Mouse (Mus musculus) heart, embryonic 11.5 days (tissue): Measurements from ENCODE around the gene Xpot. TPM values are rescaled to one million over a fixed set of nuclear protein-coding genes. Genes with fewer than 3 reads are reported as not detected.

ENCODE experiments used
- ATAC-seq: fragments of 200-750 bp; cut with Nextera tagmentation; replicated peaks from 2 replicates; pipeline ENCODE4 v1.8.0; 2017; ENCODE audit warnings: moderate library complexity; ENCODE audit not compliant: insufficient number of reproducible peaks, low FRiP score, low TSS enrichment
- H3K27ac ChIP-seq: fragments of 300-500 bp; sonication (generic); 2 replicates; pipeline ENCODE4 v1.5.1; 2014; ENCODE audit warnings: mild to moderate bottlenecking, low read depth, low read length
- H3K27me3 ChIP-seq: fragments of 300-500 bp; sonication (generic); 2 replicates; pipeline ENCODE4 v1.6.1; 2014; ENCODE audit warnings: mild to moderate bottlenecking, low read length, mixed read lengths; ENCODE audit not compliant: control insufficient read depth, insufficient read depth
- H3K36me3 ChIP-seq: fragments of 300-500 bp; sonication (generic); 2 replicates; pipeline ENCODE4 v1.6.1; 2014; ENCODE audit warnings: mild to moderate bottlenecking, low read length, moderate library complexity, mixed read lengths; ENCODE audit not compliant: control insufficient read depth, insufficient read depth
- H3K4me1 ChIP-seq: fragments of 300-500 bp; sonication (generic); 2 replicates; pipeline ENCODE4 v1.6.1; 2014; ENCODE audit warnings: low read length; ENCODE audit not compliant: control insufficient read depth, insufficient read depth
- H3K4me2 ChIP-seq: fragments of 300-500 bp; sonication (generic); 2 replicates; pipeline ENCODE4 v1.6.1; 2014; ENCODE audit warnings: mild to moderate bottlenecking, moderate library complexity
- H3K4me3 ChIP-seq: fragments of 300-500 bp; sonication (generic); 2 replicates; pipeline ENCODE4 v1.5.1; 2014; ENCODE audit warnings: low read depth, low read length
- H3K9ac ChIP-seq: fragments of 300-500 bp; sonication (generic); 2 replicates; pipeline ENCODE4 v1.6.1; 2014; ENCODE audit warnings: mild to moderate bottlenecking, low read depth, low read length, moderate library complexity
- H3K9me3 ChIP-seq: fragments of 300-500 bp; sonication (generic); replicated peaks from 2 replicates; pipeline ENCODE4 v1.6.1; 2016; ENCODE audit warnings: low read length; ENCODE audit not compliant: control insufficient read depth
- WGBS: fragments of 180-500 bp; shearing (Covaris S2); extraction: QIAGEN DNeasy Blood & Tissue Kit; methylation state at CpG from one replicate; pipeline ENCODE4 v1.1.7; 2014; ENCODE audit not compliant: insufficient replicate concordance; 5-methylcytosine and 5-hydroxymethylcytosine counted together
- microRNA-seq: library from miRNA; unstranded; fragments of <30 nt; microRNA quantifications from one replicate; pipeline ENCODE4, GENCODE M21; 2016; ENCODE audit warnings: borderline number of aligned reads
- polyA plus RNA-seq: library from polyadenylated mRNA; unstranded; fragments of >200 nt; fragmentation: Nextera tagmentation; extraction: Ambion mirVana; gene quantifications from 2 replicates; pipeline ENCODE4 v1.2.1, GENCODE M21; 2014

Xpot gene
- polyA plus RNA-seq, 1 experiment from 2014 or later = 35.3 TPM

GRCm38 (mm10) chr10:121558231-121558630 is 67.9 kb downstream of the Xpot start:
- peaks cover 36% of the 10 kb centered on the region for H3K36me3 ChIP-seq
- H3K4me3 ChIP-seq = no peak overlapping the region
- no peak for ATAC-seq
- no peak overlapping the region for H3K9ac ChIP-seq
- H3K27me3 ChIP-seq = no peaks in the 10 kb centered on the region
- no peaks in the 10 kb centered on the region for H3K9me3 ChIP-seq
- H3K4me1 ChIP-seq = no peaks in the 10 kb centered on the region
- H3K4me2 ChIP-seq = no peak overlapping the region
- H3K27ac ChIP-seq = no peak overlapping the region
- 73% methylated on average over 2 of the region's 2 CpGs for WGBS

- H3K9me3 ChIP-seq = no peaks in the 10 kb centered on the region
- H3K9ac ChIP-seq = no peak overlapping the region
- H3K36me3 ChIP-seq = peaks cover 44% of the 10 kb centered on the region
- no peak overlapping the region for H3K4me2 ChIP-seq
- H3K27ac ChIP-seq = no peak overlapping the region
- H3K27me3 ChIP-seq = no peaks in the 10 kb centered on the region
- no peaks in the 10 kb centered on the region for H3K4me1 ChIP-seq
- ATAC-seq = 0 out of 2 replicates have a peak, but pooled peaks have one; percentile 22
- WGBS = 79% methylated on average over 6 of the region's 6 CpGs
- no peak overlapping the region for H3K4me3 ChIP-seq
Observed at GRCm38 (mm10) chr10:121556263-121556662, 69.9 kb downstream of the Xpot start.

GRCm38 (mm10) chr10:121550334-121550733 is 75.8 kb downstream of the Xpot start:
- Histone ChIP-seq H3K36me3 (peaks cover 33% of the 10 kb centered on the region), H3K9me3 (no peaks in the 10 kb centered on the region), H3K4me1 (no peaks in the 10 kb centered on the region), H3K27ac (no peak overlapping the region), H3K4me2 (no peak overlapping the region), H3K27me3 (no peaks in the 10 kb centered on the region), H3K4me3 (no peak overlapping the region), H3K9ac (no peak overlapping the region)
- no peak for ATAC-seq
- WGBS = 88% methylated on average over 9 of the region's 9 CpGs

- H3K4me3 ChIP-seq = no peak overlapping the region
- no peaks in the 10 kb centered on the region for H3K9me3 ChIP-seq
- H3K27ac ChIP-seq = no peak overlapping the region
- no peaks in the 10 kb centered on the region for H3K4me1 ChIP-seq
- WGBS = 89% methylated on average over 5 of the region's 5 CpGs
- no peaks in the 10 kb centered on the region for H3K27me3 ChIP-seq
- no peak overlapping the region for H3K4me2 ChIP-seq
- no peak for ATAC-seq
- H3K36me3 ChIP-seq = peaks cover 30% of the 10 kb centered on the region
- H3K9ac ChIP-seq = no peak overlapping the region
Observed at GRCm38 (mm10) chr10:121549670-121550069, 76.5 kb downstream of the Xpot start.

- Histone ChIP-seq H3K9me3 (no peaks in the 10 kb centered on the region), H3K4me1 (no peaks in the 10 kb centered on the region), H3K27me3 (no peaks in the 10 kb centered on the region), H3K9ac (no peak overlapping the region), H3K4me3 (no peak overlapping the region), H3K27ac (no peak overlapping the region), H3K36me3 (peaks cover 14% of the 10 kb centered on the region), H3K4me2 (no peak overlapping the region)
- ATAC-seq = no peak
- 57% methylated on average over 6 of the region's 6 CpGs for WGBS
Observed at GRCm38 (mm10) chr10:121547162-121547561, 79.0 kb downstream of the Xpot start.

GRCm38 (mm10) chr10:121543577-121543976 is 82.6 kb downstream of the Xpot start:
- H3K9ac ChIP-seq = no peak overlapping the region
- WGBS = 91% methylated on average over 6 of the region's 6 CpGs

GRCm38 (mm10) chr10:121542156-121542555 is 84.0 kb downstream of the Xpot start:
- ATAC-seq = no peak
- no peaks in the 10 kb centered on the region for H3K9me3 ChIP-seq
- WGBS = 94% methylated on average over 3 of the region's 3 CpGs
- no peak overlapping the region for H3K4me3 ChIP-seq
- H3K9ac ChIP-seq = no peak overlapping the region
- no peak overlapping the region for H3K4me2 ChIP-seq
- H3K36me3 ChIP-seq = no peaks in the 10 kb centered on the region
- no peaks in the 10 kb centered on the region for H3K27me3 ChIP-seq
- H3K4me1 ChIP-seq = peaks cover 5% of the 10 kb centered on the region; the same call in 1 of the 2 replicates
- H3K27ac ChIP-seq = no peak overlapping the region

More at GRCm38 (mm10) chr10:121543577-121543976, 82.6 kb downstream of the Xpot start:
- no peaks in the 10 kb centered on the region for H3K36me3 ChIP-seq
- H3K4me1 ChIP-seq = no peaks in the 10 kb centered on the region
- no peaks in the 10 kb centered on the region for H3K9me3 ChIP-seq
- H3K4me2 ChIP-seq = no peak overlapping the region
- H3K27me3 ChIP-seq = no peaks in the 10 kb centered on the region
- no peak overlapping the region for H3K27ac ChIP-seq
- no peak overlapping the region for H3K4me3 ChIP-seq
- ATAC-seq = no peak

Small RNAs within 50 kb of the gene (microRNA-seq; reads per million reads assigned to microRNA genes)
- not detected for gene Gm24330

Other genes starting within 250 kb of the Xpot start
- gene Rassf3, start 150.0 kb downstream of the Xpot start, polyA plus RNA-seq = 18.3 and 23.9 TPM in 2 replicates
- gene Tbk1, start 39.5 kb downstream of the Xpot start, polyA plus RNA-seq = 22.7 and 27.4 TPM in 2 replicates
- gene D930020B18Rik, start 15.3 kb upstream of the Xpot start, polyA plus RNA-seq = not detected in 2 replicates
- gene BC048403, start 113.6 kb upstream of the Xpot start, polyA plus RNA-seq = 2.7 and 3.2 TPM in 2 replicates